Mouse (Mus musculus) intestine, embryonic 16.5 days (tissue): ENCODE results near the gene Mars2. TPM values are rescaled to one million over a fixed set of nuclear protein-coding genes. Genes with fewer than 3 reads are reported as not detected.

Experiments
- ATAC-seq: fragments of 200-750 bp; cut with Nextera tagmentation; 2 replicates; pipeline ENCODE4 v1.8.0; 2017; ENCODE audit warnings: moderate TSS enrichment, moderate library complexity
- H3K27ac ChIP-seq: fragments of 300-500 bp; sonication (generic); 2 replicates; pipeline ENCODE4 v1.5.1; 2014; ENCODE audit warnings: mild to moderate bottlenecking, low read length
- H3K27me3 ChIP-seq: fragments of 300-500 bp; sonication (generic); replicated peaks from 2 replicates; pipeline ENCODE4 v1.6.1; 2014; ENCODE audit warnings: low read length, control low read depth, mixed read lengths; ENCODE audit not compliant: control insufficient read depth, insufficient read depth
- H3K36me3 ChIP-seq: fragments of 300-500 bp; sonication (generic); 2 replicates; pipeline ENCODE4 v1.6.1; 2014; ENCODE audit warnings: low read length, control low read depth; ENCODE audit not compliant: control insufficient read depth, insufficient read depth
- H3K4me1 ChIP-seq: fragments of 300-500 bp; sonication (generic); 2 replicates; pipeline ENCODE4 v1.6.1; 2014; ENCODE audit warnings: low read length, control low read depth, mixed read lengths; ENCODE audit not compliant: control insufficient read depth, insufficient read depth
- H3K4me2 ChIP-seq: fragments of 300-500 bp; sonication (generic); 2 replicates; pipeline ENCODE4 v1.6.1; 2014; ENCODE audit warnings: low read depth, low read length, control low read depth
- H3K4me3 ChIP-seq: fragments of 300-500 bp; sonication (generic); 2 replicates; pipeline ENCODE4 v1.5.1; 2014; ENCODE audit warnings: mild to moderate bottlenecking, low read length
- H3K9ac ChIP-seq: fragments of 300-500 bp; sonication (generic); 2 replicates; pipeline ENCODE4 v1.6.1; 2014; ENCODE audit warnings: low read depth, low read length
- H3K9me3 ChIP-seq: fragments of 300-500 bp; sonication (generic); 2 replicates; pipeline ENCODE4 v1.6.1; 2016; ENCODE audit warnings: low read length, control low read depth; ENCODE audit not compliant: control insufficient read depth
- WGBS: fragments of 180-500 bp; shearing (Covaris S2); extraction: QIAGEN DNeasy Blood & Tissue Kit; methylation state at CpG from one replicate; pipeline ENCODE4 v1.1.7; 2014; 5-methylcytosine and 5-hydroxymethylcytosine counted together
- polyA plus RNA-seq: library from polyadenylated mRNA; unstranded; fragments of >200 nt; fragmentation: Nextera tagmentation; extraction: Ambion mirVana; gene quantifications from 2 replicates; pipeline ENCODE4 v1.2.1, GENCODE M21; 2015

Mars2 gene
- polyA plus RNA-seq, 1 experiment from 2014 or later: 5.4 TPM

- Histone ChIP-seq H3K4me2 (no peak overlapping the region), H3K27ac (no peak overlapping the region), H3K36me3 (no peaks in the 10 kb centered on the region), H3K9me3 (no peaks in the 10 kb centered on the region), H3K9ac (no peak overlapping the region), H3K4me3 (no peak overlapping the region), H3K27me3 (no peaks in the 10 kb centered on the region), H3K4me1 (peaks cover 10% of the 10 kb centered on the region)
- no peak for ATAC-seq
- 62% methylated on average over 16 of the region's 16 CpGs for WGBS
Measured at GRCm38 (mm10) chr1:55234910-55235520, 2.0 kb upstream of the Mars2 start.

- H3K36me3 ChIP-seq: no peaks in the 10 kb centered on the region
- peak overlapping the region; percentile 87 for H3K4me3 ChIP-seq
- H3K27me3 ChIP-seq: no peaks in the 10 kb centered on the region
- H3K4me2 ChIP-seq: peak overlapping the region; percentile 90
- H3K27ac ChIP-seq: no peak overlapping the region
- 33% methylated on average over 5 of the region's 5 CpGs for WGBS
- peaks cover 14% of the 10 kb centered on the region for H3K4me1 ChIP-seq
- no peaks in the 10 kb centered on the region for H3K9me3 ChIP-seq
- ATAC-seq: peak; percentile 13
- H3K9ac ChIP-seq: peak overlapping the region; percentile 39; the same call in 1 of the 2 replicates
Measured at GRCm38 (mm10) chr1:55236487-55236886, 490 bp upstream of the Mars2 start.

- Histone ChIP-seq H3K27ac (peak overlapping the region; percentile 63; the same call in 1 of the 2 replicates), H3K9me3 (no peaks in the 10 kb centered on the region), H3K4me3 (peak overlapping the region; percentile 87), H3K4me1 (peaks cover 14% of the 10 kb centered on the region), H3K9ac (peak overlapping the region; percentile 80), H3K36me3 (no peaks in the 10 kb centered on the region), H3K27me3 (no peaks in the 10 kb centered on the region), H3K4me2 (peak overlapping the region; percentile 90)
- WGBS: under 1% methylated on average over 23 of the region's 23 CpGs
- ATAC-seq: peak; percentile 50
Measured at GRCm38 (mm10) chr1:55237643-55238161, 725 bp downstream of the Mars2 start.

- H3K4me3 ChIP-seq: peak overlapping the region; percentile 87
- H3K9ac ChIP-seq: peak overlapping the region; percentile 80
- no peak for ATAC-seq
- peaks cover 14% of the 10 kb centered on the region for H3K4me1 ChIP-seq
- H3K27me3 ChIP-seq: no peaks in the 10 kb centered on the region
- H3K9me3 ChIP-seq: no peaks in the 10 kb centered on the region
- no peak overlapping the region for H3K27ac ChIP-seq
- no peaks in the 10 kb centered on the region for H3K36me3 ChIP-seq
- 33% methylated on average over 13 of the region's 13 CpGs for WGBS
- H3K4me2 ChIP-seq: peak overlapping the region; percentile 90
Measured at GRCm38 (mm10) chr1:55238496-55238895, 1.5 kb downstream of the Mars2 start.

GRCm38 (mm10) chr1:55239237-55239636 is 2.3 kb downstream of the Mars2 start:
- H3K4me2 ChIP-seq: peak overlapping the region; percentile 90
- no peak overlapping the region for H3K27ac ChIP-seq
- no peaks in the 10 kb centered on the region for H3K9me3 ChIP-seq
- ATAC-seq: no peak
- H3K9ac ChIP-seq: 0 out of 2 replicates have a peak overlapping the region, but pooled peaks have one; percentile 80
- H3K4me1 ChIP-seq: peaks cover 14% of the 10 kb centered on the region
- no peaks in the 10 kb centered on the region for H3K36me3 ChIP-seq
- peak overlapping the region; percentile 87 for H3K4me3 ChIP-seq
- 4% methylated on average over 1 of the region's 1 CpGs for WGBS
- H3K27me3 ChIP-seq: no peaks in the 10 kb centered on the region

GRCm38 (mm10) chr1:55246374-55246773 is 9.4 kb downstream of the Mars2 start:
- ATAC-seq: no peak
- Histone ChIP-seq H3K4me2 (no peak overlapping the region), H3K27me3 (no peaks in the 10 kb centered on the region), H3K4me3 (no peak overlapping the region), H3K9me3 (no peaks in the 10 kb centered on the region), H3K27ac (no peak overlapping the region), H3K9ac (no peak overlapping the region), H3K36me3 (no peaks in the 10 kb centered on the region), H3K4me1 (no peaks in the 10 kb centered on the region)
- WGBS: 78% methylated on average over 2 of the region's 2 CpGs

GRCm38 (mm10) chr1:55264385-55264784 is 27.4 kb downstream of the Mars2 start:
- Histone ChIP-seq H3K4me1 (no peaks in the 10 kb centered on the region), H3K4me3 (no peak overlapping the region), H3K27me3 (no peaks in the 10 kb centered on the region), H3K36me3 (no peaks in the 10 kb centered on the region), H3K4me2 (no peak overlapping the region), H3K27ac (no peak overlapping the region), H3K9ac (no peak overlapping the region), H3K9me3 (no peaks in the 10 kb centered on the region)
- ATAC-seq: no peak
- 44% methylated on average over 2 of the region's 2 CpGs for WGBS

- Histone ChIP-seq H3K27me3 (no peaks in the 10 kb centered on the region), H3K27ac (no peak overlapping the region), H3K9me3 (no peaks in the 10 kb centered on the region), H3K9ac (no peak overlapping the region), H3K4me2 (no peak overlapping the region), H3K4me1 (no peaks in the 10 kb centered on the region), H3K36me3 (no peaks in the 10 kb centered on the region), H3K4me3 (no peak overlapping the region)
- no peak for ATAC-seq
- WGBS: 56% methylated on average over 2 of the region's 2 CpGs
Measured at GRCm38 (mm10) chr1:55265447-55265846, 28.5 kb downstream of the Mars2 start.

GRCm38 (mm10) chr1:55279081-55279480 is 42.1 kb downstream of the Mars2 start:
- ATAC-seq: no peak
- Histone ChIP-seq H3K36me3 (no peaks in the 10 kb centered on the region), H3K27me3 (no peaks in the 10 kb centered on the region), H3K9ac (no peak overlapping the region), H3K4me3 (no peak overlapping the region), H3K27ac (no peak overlapping the region), H3K4me1 (no peaks in the 10 kb centered on the region), H3K9me3 (no peaks in the 10 kb centered on the region), H3K4me2 (no peak overlapping the region)
- 73% methylated on average over 9 of the region's 9 CpGs for WGBS
